Mouse (Mus musculus): Measurements from ENCODE around the gene Cmtm2a.

DNA sequence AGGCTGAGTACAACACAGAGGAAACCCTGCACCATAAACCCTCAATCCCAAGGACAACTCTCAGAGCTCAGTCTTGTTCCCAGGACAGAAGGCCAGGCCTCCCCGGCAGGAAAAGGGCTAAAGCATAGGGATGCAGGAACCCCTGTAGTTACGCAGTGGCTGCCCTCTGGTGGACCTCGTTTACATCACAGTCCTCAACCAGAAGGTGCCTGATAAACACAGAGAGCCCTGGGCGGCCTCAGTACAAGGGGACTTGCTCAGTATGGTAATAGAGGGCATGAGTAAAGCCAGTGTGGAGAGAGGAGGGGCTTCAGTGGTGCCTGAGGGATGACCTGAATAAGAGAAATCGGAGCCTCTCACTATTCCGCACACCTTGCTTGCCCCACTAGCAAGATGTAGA, 58.4 kb downstream of the Cmtm2a start:
- no peak for TF ChIP-seq GATA1 (IDR thresholded peaks at IDR 0.05; ENCODE audit: borderline replicate concordance, low read length)
- no peak for TF ChIP-seq FLI1 (IDR thresholded peaks at IDR 0.05; ENCODE audit: low read length)
